Mouse (Mus musculus) cerebellum, adult 11-12 months (tissue): ENCODE measurements around the gene Utp11.

Source experiments
- DNase-seq: peaks from one replicate; pipeline ENCODE4 v3.0.0; 2022

The Utp11 gene

DNA sequence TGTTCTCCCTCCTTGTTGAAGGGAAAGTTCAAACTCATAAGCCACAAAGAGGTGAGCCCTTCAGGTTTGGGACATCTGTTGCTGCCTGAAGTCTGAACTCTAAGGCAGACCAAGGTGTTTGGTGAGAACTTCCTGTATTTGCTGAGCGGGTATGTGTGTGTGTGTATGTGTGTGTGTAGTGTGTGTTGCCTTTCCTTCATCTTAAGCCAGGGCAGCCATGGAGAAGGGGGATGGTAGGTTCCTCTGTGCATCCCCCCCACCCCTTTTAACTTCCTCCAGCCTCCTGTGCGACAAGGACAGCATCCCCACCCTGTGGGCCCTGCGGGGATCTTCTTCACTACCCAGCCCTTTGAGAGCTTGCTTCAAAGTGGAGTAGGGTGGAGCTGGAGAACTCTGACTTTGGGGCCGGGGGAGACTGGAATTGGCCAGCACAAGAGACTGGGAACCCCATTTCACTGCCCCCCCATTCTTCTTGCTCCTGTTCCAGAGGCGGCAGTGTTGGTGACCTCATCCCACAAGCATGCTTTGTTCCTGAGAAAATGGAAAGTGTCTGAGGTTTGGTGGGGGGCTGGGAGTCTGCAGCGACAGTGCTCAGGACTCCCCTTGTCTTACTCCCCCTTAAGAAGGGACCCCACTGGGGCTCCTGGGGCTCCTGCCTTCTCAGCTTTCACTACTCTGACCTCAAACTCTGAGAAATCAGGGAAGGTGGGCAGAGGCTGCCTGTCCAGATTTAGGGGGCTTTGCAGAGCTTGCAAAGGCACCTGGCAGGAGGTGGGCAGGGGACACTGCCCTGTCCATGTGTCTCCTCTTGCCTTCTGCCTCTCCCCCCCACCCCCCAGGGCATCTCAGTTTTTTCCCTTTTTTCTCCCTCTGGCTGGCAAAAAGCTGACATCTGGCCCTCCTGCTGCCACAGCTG lies 10.7 kb upstream of the Utp11 start:
- no peak for DNase-seq

DNA sequence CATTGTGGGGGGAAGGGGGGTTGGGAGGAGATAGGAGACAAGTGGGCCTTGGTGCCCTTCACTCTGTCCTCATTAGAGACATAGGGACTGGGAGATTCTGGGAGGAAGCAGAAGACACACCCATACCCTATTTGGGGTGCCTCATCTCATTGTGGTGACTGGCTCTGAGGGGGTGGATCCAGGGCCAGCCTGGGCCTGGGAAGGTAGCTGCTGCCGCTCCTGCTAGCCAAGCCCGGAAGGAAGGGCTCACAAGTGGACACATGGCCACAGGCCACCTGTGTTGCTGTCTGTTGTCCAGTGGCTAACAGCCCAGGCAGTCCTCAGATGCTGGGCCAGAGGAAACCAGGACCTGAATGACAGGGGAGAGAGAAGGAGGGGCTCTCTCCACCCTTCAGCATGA lies 10.0 kb upstream of the Utp11 start:
- no peak for DNase-seq

DNA sequence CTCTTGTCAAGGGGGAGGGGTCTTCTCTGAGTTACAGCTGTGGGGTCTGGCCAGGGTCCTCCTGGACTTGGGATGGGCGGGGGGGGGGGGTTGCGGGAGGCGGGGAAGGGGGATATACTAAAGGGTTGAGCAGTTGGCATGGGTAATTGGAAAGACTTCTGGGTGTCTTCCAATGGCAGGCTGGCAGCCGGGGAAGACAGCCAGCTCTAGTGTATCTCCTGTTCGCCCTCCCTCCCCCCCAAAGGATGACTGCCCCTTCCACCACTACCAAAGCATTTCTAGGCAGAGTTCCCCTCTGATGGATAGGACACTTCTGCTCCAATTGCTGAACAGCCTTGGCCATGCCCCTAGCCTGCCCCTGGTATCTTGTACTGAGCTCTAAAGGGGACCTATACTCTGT lies 8.5 kb upstream of the Utp11 start:
- DNase-seq: no peak

DNA sequence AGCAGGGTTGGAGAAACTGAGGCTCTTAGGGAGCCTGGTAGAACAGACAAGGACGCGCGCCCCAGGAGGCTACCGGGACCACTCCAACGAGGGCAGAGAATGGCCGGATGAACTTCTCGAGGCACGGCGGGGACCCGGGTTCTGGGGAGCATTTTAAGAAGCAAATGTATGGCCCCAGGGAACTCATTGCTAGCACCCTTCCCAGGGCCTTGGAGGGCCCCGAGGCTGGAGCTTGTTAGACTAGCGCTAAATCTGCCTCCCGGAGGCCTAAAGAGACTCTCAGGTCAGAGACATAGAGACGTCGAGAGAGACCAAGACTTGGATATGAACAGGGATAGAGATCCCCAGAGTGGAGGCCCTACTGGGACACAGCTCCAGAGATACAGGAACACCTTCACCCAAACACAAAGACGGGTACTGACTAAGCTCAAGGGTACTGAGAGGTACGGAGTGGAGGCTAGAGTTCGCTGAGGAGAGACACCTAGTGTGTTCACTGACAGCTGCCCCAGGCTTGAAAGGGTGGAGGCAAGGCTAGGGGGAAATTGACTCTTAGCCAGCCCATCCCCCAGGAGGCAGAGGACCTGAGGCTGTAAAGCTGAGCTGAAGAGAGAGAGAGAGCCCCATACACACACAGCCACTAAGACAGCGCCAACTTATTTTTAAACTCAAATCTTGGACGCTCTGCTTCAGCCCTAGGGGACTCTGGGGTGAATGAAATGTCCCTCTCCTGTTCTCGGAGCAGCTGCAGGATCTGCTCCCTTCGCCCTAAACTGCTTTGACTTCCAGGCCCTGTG lies 7.8 kb upstream of the Utp11 start:
- no peak for DNase-seq

DNA sequence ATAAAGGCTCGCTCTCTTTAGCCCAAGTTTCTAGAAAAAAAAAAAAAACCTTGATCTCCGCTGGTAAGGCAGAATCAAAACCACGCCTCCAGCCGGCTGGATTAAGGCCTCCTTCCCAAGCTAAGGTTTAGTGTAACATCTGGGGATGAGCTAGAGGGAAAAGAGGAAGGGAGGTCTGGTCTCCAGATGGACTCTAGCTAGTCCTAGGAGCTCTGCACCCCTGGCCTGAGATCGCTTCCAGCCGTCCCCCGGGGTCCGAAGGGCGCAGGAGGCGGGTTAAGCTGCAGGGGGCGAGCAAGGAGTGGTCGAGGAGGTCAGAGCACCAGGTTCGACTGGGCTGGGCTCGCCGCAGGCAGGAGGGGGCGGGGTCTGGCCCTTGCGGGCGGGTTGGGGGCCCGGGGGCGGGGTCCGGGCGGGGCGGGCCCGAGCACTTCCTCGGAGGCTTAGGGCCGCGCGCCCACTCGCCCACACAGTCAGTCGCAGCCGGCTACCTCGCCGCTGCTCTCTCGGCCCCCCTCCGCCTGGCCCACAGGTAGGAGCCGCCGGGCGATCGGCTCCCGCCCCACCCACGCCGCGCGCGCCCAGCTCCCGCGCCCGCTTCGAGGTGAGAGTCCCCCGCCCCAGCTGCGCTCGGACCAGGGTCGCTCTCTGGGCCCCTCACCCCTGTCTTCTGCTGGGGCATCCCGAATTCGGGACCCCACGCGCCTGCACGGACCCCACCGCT lies 7.0 kb upstream of the Utp11 start, which contains the start of gene Fhl3:
Fhl3 (plus strand) TSS at position 454 of the 724 bp plus-strand sequence.
- DNase-seq: no peak

DNA sequence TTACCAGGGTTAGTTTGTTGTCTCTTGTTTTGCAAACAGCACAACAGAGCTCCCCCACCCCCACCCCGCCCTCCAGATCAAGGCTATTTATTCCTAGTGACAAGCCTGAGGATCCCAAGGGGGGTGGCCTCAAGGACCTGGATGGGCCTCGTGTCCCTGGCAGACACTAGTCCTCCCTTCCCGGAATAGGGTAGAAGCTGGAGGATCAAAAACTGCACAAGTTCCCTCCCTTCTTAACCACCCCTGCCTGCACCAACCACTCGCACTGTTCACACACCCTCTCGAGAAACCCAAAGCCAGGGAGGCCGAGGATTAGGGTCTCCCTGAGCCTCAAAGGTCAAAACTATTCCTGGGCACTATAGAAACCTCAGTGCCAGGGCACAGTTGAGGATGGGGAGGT lies 6.4 kb upstream of the Utp11 start:
- no peak for DNase-seq

DNA sequence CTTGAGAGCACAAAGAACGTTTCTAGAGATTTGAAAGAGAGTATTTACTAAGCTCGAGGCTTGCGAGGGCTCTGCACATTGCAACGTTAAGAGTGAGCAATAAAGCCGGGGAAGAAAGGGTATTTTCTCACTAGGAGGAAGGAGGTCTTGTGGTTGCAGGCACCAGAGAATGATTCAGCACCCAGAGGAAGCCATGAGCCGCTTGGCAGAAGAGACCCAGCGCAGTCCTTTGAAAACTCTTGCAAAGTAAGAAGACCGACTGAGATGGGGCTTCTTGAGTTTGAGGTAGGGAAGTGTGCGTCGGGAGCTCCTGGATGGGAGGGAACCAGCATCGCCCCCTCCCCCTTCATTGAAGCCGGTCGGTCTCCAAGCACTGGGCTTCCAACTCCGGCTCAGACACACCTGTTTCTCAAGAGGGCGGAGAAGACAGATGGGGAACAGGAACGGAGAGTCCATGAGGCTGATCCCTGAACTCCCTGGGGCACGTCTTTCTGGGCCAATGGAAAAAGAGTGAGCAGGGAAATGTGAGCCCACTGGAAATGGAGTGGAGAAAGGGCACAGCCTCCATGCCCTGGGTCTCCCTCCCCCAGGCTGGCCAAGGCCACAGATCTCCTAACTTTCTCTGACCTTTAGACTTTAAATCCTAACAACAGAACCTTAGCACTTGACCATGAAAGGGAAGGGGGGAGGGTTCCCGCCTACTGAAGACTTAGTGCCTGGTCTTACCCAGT lies 2.6 kb upstream of the Utp11 start:
- DNase-seq: no peak

DNA sequence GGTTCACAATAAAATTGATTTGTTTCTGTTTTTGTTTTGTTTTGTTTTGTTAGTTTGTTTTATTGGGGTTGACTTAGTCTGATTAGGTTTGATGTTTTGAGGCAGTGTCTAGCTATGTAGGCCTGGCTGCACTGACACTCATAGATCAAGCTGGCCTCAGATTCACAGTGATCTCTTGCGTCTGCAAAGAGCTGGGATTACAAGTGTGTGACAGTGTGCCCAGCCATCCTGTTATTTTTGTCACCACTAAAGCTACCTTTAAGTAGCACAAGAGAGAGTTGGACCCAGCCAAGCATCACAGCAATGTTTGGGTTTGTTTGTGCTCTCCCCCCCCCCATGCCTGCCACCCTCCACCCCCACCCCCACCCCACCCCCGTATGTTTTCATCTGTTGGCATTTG lies 1.2 kb upstream of the Utp11 start:
- no peak for DNase-seq

DNA sequence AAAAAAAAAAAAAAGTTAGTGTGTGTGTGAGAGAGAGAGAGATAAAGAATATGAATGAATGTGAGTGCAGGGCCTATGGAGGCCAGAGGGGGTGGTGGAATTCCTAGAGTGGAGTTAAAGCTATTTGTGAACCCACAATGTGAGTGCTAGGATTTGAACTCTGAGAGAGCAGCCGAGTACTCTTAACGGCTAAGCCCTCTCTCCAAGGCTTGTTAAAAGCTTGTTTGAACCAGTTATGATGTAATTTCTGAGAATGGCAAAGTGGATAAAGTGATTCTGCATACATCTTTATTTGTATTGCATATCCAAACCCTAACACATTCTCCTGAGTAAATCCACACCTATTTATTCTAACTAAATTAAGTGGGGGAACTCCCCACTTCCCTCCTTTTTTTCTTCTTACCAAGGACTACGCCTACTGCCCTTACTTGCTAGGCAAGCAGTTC lies 961 bp downstream of the Utp11 start:
- DNase-seq: no peak

DNA sequence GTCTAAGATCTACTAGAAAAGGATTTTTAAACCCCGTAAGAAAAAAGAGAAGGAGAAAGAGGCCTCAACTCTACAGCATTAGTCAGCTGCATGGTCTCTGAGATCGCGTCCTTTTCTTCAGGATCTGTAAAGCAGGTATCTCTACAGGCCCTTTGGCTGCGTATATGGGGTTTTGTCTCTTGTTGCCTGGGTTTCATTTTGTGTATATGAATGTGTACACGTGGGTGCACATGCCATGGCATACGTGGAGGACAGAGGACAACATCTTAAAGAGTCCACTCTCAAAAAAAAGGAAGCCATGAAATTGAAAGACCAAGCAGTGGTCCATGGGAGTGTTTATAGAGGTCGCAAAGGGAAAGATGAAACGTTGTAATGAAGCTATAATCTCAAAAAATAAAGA lies 1.9 kb downstream of the Utp11 start:
- DNase-seq: no peak

DNA sequence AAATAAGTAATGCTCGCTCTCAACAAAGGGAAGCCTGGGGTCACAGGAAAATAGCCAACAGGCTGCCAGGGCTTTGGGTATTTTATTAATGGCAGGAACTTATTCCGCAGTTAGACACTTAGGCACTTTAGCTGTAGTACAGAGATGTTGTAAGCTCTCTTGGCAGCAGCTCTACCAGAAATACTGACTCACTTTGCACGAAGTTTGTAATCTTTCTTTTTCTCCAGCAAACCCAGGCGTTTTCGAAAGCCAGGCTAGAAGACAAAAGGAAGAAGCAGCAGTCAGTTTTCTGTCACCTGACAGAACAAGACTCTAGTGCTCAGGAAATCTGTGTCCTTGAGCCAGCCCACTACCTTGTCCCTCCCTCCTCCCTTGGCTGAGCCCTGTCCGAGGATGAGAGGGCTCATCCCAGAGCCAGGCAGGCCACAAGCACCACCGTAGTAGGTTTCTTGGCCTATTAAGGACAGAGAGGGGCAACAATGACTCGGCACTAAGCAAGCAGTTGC lies 7.5 kb downstream of the Utp11 start:
- DNase-seq: no peak

DNA sequence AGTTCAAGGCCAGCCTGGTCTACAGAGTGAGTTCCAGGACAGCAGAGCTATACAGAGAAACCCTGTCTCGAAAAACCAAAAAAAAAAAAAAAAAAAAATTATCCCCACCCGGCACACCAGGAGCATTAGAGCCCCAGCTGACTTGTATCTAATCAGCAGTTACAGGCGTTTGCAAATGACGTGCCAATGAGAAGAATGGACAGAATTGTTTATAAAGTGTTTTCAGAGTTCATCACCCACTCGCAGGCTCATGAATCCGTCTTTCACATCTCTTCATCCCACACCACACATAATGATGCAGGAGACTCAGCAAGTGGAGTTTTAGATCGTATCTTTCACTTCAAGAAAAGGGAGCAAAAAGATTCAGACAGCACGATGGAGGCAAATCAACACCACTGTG lies 7.9 kb downstream of the Utp11 start:
- DNase-seq: no peak

DNA sequence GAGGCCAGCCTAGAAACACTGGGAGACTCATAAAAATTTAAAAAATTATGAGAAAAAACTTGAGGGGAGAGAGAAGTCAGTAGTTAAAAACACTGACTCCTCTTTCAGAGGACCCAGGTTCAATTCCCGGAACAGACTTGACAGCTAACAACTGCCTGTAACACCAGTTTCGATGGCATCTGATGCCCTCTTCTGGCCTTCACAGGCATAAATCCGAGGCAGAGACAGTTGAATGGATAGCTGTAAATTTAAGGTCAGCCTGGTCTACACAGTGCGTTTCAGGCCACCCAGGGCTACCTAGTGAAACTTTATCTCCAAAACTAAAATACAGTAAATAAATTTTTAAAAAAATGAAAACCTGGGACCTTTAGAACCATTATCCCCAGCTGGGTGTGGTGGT lies 8.4 kb downstream of the Utp11 start:
- no peak for DNase-seq

DNA sequence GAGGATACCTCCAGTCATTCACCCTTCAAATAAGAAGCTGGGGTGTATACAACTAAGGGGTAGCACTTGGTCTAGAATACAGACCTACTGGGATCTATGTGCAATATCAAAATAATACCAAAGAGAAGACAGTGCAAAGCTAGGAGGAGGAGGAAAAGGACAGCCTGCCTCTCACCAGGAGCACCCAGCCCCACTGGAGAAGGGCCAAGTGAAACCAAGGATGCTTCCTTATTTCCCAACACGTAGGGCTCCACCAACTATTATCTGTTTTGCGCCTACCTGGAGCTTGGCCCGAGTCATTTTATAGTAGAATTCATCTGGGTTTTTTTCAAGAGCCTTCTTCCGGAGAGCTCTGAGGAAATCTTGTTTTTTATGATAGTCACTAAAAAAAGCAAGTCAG lies 9.9 kb downstream of the Utp11 start:
- no peak for DNase-seq

DNA sequence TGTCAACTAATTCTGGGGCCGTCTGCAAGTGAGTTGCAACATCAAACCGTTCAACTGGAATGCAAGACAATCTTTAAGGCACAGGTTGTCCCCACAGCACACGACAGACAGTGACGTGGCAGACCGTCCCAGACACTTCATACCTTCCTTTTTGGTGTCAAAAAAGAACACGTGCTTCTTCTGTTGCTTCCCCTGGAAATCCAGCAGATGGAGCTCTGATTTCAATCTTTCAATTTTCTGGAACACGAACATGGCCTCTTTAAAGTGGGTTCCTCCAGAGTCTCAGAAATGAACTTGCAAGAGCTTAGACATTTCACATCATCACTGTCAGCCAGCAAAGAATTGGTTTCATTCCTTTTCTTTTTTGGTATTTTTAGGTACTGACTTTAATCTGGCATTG lies 11.1 kb downstream of the Utp11 start:
- DNase-seq: no peak

DNA sequence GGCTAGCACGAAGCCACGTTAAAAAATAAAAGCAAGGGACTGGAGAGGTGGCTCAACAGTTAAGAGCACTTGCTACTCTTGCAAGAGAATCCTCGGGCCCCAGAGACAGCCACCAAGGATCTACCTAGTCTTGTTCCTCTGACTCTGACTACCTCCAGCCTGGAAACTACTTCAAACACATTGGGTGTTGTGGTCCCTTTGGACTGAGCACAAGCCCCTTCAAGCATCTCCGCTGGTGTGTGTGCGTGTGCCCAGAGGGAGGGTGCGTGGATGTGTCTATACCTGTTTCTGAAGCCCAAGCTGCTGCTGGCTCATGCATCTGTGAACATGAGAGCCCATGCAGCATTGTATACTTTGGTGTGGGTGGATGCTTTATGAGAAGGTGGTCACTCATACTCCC lies 17.4 kb downstream of the Utp11 start:
- no peak for DNase-seq

DNA sequence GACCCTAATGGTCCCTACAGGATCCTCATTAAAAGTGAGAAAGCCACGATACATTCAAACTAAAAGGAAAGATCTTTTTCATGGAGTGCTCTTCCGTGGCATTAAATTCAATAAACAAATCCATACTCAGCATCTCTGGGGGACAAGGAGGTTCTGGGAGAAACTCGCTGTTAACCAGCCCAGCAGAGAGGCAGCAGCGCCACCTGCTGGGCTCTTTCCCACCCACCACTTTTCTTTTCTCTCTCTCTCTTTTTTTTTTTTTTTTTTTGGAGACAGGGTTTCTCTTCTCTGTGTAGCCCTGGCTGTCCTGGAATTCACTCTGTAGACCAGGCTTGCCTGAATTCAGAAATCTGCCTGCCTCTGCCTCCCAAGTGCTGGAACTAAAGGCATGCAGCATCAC lies 18.4 kb downstream of the Utp11 start:
- peak; percentile 56 for DNase-seq

DNA sequence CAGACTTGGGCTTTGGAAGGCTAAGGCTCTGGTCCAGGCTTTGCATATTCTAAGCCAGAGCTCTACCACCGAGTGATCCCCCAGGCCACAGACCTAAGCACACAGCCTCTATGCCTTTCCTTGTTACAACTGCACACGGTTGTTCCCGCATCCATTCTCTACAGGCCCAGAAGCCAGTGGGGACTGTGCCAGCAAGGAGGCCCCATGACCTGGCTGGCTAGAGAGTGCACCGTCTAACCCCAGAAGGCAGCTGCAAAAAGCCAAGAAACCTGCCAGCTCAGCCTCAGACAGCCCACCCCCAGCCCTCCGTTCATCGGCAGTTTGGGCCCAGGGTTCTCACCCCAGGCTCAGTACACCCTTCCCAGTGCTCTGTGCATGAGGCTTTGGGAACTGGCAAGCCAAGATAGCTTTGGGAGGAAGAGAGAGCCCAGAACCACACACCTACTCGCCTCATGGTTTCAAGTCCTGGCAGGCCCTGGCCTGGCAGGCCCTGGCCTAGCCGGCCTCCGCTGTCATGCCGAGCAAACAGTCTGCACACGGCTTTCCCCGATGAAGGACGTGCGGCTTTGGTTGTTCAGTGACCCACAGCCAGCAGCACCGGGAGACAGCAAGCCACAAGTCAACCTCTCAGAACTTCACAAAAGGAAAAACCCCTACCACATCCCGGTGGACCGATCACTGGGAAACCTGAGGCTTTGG lies 18.9 kb downstream of the Utp11 start:
- peak; percentile 29 for DNase-seq

DNA sequence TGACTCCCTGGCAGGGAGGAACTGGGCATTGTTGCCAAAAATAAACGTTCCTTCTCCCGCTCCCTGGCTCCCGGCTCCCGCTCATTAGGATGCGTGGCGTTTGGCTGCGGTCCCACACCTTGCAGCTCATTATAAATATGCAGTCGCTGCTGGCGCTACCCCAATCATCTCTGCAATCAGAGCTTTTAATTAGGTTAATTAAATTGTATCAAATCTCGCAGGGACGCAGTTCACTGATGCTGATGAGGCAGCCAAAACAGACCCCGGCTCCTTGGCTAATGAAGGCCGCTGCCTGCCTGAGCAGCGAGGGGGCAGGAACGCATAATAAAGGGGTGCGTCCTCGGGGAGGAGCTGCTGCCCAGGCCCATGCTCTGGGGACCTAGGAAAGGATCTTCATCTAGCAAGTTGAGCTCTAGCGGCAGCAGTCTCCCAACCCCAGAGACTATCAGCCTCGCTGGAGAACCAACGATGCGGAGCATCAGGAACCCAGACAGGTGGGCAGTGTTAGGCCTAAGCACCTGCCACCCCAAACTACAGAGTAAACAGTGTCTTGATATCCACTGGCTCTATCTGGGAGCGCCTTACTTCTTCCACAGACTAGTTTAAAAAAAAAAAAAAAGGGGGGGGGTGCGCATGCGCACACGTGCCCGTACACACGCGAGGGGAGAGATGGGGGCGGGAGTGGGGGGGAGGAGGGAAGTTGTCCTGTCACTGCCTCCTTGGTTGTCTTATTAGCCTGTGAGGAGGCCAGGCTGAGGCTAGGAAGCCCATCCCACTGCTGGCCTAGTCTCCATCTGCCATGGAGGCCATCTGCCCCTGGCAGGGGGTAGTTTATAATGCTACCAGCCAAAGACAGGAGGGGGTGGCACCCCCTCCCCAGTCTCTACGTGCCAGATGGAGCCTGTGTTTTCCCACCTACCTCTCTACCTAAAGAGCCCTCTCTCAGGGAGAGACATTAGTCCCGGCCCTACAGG lies 20.8 kb downstream of the Utp11 start:
- peak; percentile 79 for DNase-seq

DNA sequence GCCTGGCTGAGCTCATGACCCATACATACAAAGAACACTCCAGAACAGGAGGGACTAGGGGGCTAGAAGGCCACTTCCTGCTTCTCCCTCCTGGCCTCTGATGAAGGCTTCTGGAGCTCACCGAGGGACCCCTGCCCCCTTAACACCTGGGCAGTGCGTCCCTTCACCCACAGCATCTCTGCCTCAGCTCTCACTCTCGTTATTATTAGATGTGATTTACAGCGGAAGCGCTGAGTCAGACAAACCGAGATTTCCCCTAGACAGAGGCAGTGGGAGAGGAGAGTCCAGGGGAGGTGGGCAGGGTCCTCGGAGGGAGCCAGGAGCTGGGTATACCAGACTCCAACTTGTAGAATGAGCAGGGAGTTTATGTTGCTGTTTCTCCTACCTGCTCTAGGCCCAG lies 21.8 kb downstream of the Utp11 start:
- DNase-seq: peak; percentile 29

DNA sequence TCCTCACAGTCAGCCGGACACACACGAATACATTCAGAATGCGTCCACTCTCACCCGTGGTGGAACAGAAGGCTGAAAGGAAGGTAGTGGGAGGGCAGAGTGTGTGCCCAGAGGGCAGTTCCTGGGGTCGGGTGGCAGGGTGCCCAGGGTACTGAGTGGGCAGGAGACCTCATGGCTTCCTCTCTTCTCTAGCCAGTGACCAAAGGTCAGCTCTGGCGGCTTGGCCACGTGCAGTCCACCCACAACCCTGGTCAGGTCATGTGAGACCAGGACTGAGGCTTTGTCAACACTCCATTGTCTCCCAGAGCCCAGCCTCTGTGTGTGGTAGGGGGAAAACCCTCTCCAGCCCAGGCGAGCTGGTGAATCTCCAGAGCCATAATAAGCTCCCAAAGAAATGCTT lies 23.2 kb downstream of the Utp11 start:
- peak; percentile 22 for DNase-seq
